Mouse (Mus musculus): ENCODE results near the gene Slc22a17. TPM values are rescaled to one million over a fixed set of nuclear protein-coding genes. Genes with fewer than 3 reads are reported as not detected.
A peak's percentile ranks its signal among the peaks of the same experiment; 100 is the strongest.

The Slc22a17 gene
- polyA plus RNA-seq, 1 experiment, result 0.27 TPM

DNA sequence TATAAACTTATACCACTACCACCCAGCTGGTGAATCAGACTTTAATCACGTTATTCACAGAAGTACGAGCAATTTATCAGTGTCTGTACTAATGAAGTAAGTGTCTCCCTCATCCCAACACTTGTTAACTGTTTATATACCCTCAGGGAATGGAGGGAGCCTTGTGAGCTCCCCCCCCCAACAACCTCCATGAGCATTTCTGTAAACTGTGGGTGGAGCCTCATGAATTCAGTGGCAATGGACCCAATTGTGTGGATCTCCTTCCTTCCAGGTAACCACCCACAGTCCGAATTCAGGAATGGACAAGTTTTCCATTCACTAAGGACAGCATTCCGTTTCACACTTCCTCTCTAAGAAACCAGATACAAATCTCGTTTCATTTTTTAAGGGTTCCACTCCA lies 47.3 kb downstream of the Slc22a17 start:
- Histone ChIP-seq H3K79me3 (ENCODE audit: low read depth) (no peaks in the 10 kb centered on the region), H3K27me3 (ENCODE audit: control insufficient read depth, insufficient read depth, insufficient read length) (peaks cover 3% of the 10 kb centered on the region), H3K79me2 (ENCODE audit: control insufficient read depth, insufficient read depth) (no peaks in the 10 kb centered on the region), H3ac (ENCODE audit: control insufficient read depth, insufficient read length, low read depth) (no peak overlapping the region), H3K36me3 (ENCODE audit: control insufficient read depth, insufficient read depth) (no peaks in the 10 kb centered on the region), H3K4me3 (ENCODE audit: insufficient read depth, poor library complexity, severe bottlenecking) (no peak overlapping the region)
- TF ChIP-seq MYOG (IDR thresholded peaks at IDR 0.05; ENCODE audit: control insufficient read depth, extremely low read depth, insufficient read length) (no peak), MAX (IDR thresholded peaks at IDR 0.05) (no peak), FOSL1 (IDR thresholded peaks at IDR 0.05; ENCODE audit: insufficient read depth, low read length, poor library complexity, severe bottlenecking) (no peak), CEBPB (IDR thresholded peaks at IDR 0.05; ENCODE audit: low read depth) (no peak), USF1 (IDR thresholded peaks at IDR 0.05; ENCODE audit: low read depth) (no peak), CTCF (IDR thresholded peaks at IDR 0.05; ENCODE audit: control insufficient read depth, insufficient read depth, insufficient read length) (no peak), MYOD1 (IDR thresholded peaks at IDR 0.05; ENCODE audit: control insufficient read depth, insufficient read length, low read depth) (no peak)

DNA sequence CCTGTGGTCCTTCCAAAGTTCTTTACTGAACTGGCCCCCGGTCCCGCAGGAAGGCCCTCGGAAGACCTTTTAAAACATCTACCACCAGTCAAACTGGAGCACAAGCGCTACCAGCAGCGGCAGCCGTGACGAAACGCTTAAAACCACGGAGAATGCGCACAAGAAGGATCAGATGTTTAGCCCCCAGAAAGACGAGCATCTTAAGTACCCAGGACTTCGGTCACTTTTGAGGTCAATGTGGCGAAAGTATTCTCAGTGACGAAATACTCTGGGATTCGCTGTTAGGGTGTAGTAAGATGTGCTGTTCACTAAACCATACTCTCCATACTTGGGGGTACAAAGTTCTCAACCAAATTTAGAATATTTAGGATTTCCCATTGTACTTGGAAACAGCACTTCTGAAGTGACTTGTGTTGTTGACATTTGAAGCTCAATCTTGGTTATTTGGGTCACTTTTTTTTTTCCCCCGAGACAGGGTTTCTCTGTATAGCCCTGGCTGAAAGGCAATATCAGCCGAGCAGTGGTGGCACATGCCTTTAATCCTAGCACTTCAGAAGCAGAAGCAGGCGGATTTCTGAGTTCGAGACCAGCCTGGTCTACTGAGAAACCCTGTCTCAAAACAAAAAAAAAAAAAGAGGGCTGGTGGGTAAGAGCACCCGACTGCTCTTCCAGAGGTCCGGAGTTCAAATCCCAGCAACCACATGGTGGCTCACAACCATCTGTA lies 48.5 kb downstream of the Slc22a17 start:
- peak overlapping the region; percentile 71 for H3K4me3 ChIP-seq (ENCODE audit: insufficient read depth, poor library complexity, severe bottlenecking)
- H3K79me3 ChIP-seq (ENCODE audit: low read depth), result no peaks in the 10 kb centered on the region
- no peaks in the 10 kb centered on the region for H3K79me2 ChIP-seq (ENCODE audit: control insufficient read depth, insufficient read depth)
- peak overlapping the region; percentile 78 for H3ac ChIP-seq (ENCODE audit: control insufficient read depth, insufficient read length, low read depth)
- no peaks in the 10 kb centered on the region for H3K36me3 ChIP-seq (ENCODE audit: control insufficient read depth, insufficient read depth)
- TF ChIP-seq MYOG (IDR thresholded peaks at IDR 0.05; ENCODE audit: control insufficient read depth, extremely low read depth, insufficient read length) (no peak), CTCF (IDR thresholded peaks at IDR 0.05; ENCODE audit: control insufficient read depth, insufficient read depth, insufficient read length) (no peak)
- H3K27me3 ChIP-seq (ENCODE audit: control insufficient read depth, insufficient read depth, insufficient read length), result peaks cover 3% of the 10 kb centered on the region

DNA sequence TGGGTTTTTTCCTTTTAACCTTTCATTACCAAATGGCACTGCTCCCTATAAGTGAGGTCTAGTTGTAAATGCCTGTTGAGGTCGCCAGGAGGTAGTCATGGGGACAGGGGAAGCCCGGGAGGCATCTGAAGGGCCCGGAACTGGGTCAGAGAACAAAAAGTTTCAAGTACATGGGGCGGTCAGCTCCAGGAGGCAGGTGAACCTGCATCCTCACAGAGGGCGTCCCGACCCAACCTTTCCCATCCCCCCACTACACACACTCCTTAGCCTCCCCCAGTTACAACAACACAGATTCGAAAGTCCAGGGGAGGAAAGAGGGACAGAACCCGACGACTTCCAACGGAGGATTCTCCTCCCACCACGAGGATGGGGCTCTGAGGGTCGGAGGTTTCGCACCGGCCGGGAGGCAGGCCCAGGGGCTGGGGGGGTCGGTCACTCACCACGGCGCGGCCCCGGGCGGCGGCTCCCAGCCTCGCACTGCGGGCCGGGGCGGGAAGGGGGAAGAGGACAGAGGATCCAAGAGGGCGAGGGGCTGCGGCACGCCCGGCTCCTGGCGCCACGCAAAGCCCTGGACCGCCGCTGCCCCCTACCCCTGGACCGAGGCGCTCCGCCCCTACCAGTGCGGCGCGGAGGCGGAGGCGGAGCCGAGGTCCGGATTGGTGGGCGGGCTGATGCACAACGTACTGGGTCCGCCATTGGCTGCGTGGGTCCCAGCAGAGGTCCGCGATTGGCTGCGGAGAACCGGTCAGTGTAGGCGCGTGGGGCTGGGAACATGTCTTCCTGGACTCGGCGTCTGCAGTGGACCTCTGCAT lies 49.2 kb downstream of the Slc22a17 start:
- Histone ChIP-seq H3K79me2 (ENCODE audit: control insufficient read depth, insufficient read depth) (no peaks in the 10 kb centered on the region), H3ac (ENCODE audit: control insufficient read depth, insufficient read length, low read depth) (peak overlapping the region; percentile 82), H3K4me3 (ENCODE audit: insufficient read depth, poor library complexity, severe bottlenecking) (peak overlapping the region; percentile 71), H3K36me3 (ENCODE audit: control insufficient read depth, insufficient read depth) (no peaks in the 10 kb centered on the region), H3K27me3 (ENCODE audit: control insufficient read depth, insufficient read depth, insufficient read length) (peaks cover 2% of the 10 kb centered on the region), H3K79me3 (ENCODE audit: low read depth) (no peaks in the 10 kb centered on the region)
- TF ChIP-seq MYOD1 (IDR thresholded peaks at IDR 0.05; ENCODE audit: control insufficient read depth, insufficient read length, low read depth), result no peak
- peak; percentile 43 for TF ChIP-seq MAX (IDR thresholded peaks at IDR 0.05)

DNA sequence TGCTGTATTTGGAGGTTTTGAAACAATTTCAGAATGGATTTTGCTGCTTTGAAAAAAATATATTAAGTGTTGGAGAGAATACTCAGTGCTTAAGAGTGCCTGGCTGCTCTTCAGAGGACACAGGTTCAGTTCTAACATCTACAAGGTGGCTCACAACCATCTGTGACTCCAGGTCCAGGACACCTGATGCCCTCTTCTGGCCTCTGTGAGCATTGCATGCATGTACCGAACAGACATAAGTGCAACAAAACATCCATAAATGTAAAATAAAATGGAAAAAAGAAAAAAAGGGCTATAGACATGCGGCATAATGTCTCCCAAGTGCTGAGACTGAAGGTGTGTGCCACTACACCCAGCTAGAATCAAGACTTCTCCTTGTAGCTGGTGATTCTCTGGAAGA lies 52.4 kb downstream of the Slc22a17 start:
- H3K4me3 ChIP-seq (ENCODE audit: insufficient read depth, poor library complexity, severe bottlenecking), result no peak overlapping the region

DNA sequence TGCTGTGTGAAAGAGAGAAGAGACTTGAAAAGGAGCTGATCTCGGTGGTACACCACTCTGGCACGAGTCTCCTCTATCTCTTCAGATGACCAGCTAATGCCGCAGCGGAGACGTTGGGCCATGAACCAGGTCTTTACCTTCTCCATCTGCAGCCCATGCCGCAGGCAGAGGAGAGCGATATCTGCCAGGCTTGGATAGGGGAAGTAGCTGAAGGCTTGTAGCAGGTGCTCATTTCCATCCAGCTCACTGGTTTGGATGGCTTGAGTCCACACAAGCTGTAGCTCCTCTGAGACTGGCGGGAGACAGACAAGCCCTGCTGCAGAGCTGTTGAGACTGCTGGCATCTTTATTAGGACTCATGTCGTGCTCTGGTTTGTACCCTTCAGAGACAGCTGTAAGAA lies 55.0 kb downstream of the Slc22a17 start:
- Histone ChIP-seq H3K79me2 (ENCODE audit: control insufficient read depth, insufficient read depth) (no peaks in the 10 kb centered on the region), H3K36me3 (ENCODE audit: control insufficient read depth, insufficient read depth) (no peaks in the 10 kb centered on the region), H3K4me3 (ENCODE audit: insufficient read depth, poor library complexity, severe bottlenecking) (no peak overlapping the region), H3K79me3 (ENCODE audit: low read depth) (no peaks in the 10 kb centered on the region), H3K27me3 (ENCODE audit: control insufficient read depth, insufficient read depth, insufficient read length) (no peaks in the 10 kb centered on the region), H3ac (ENCODE audit: control insufficient read depth, insufficient read length, low read depth) (no peak overlapping the region)
- TF ChIP-seq MYOD1 (IDR thresholded peaks at IDR 0.05; ENCODE audit: control insufficient read depth, insufficient read length, low read depth) (no peak), FOSL1 (IDR thresholded peaks at IDR 0.05; ENCODE audit: insufficient read depth, low read length, poor library complexity, severe bottlenecking) (no peak), MAX (IDR thresholded peaks at IDR 0.05) (no peak), CEBPB (IDR thresholded peaks at IDR 0.05; ENCODE audit: low read depth) (no peak), MYOG (IDR thresholded peaks at IDR 0.05; ENCODE audit: control insufficient read depth, extremely low read depth, insufficient read length) (no peak), CTCF (IDR thresholded peaks at IDR 0.05; ENCODE audit: control insufficient read depth, insufficient read depth, insufficient read length) (no peak), USF1 (IDR thresholded peaks at IDR 0.05; ENCODE audit: low read depth) (no peak)

More for the DNA sequence above, 52.4 kb downstream of the Slc22a17 start:
- no peak overlapping the region for H3ac ChIP-seq (ENCODE audit: control insufficient read depth, insufficient read length, low read depth)
- H3K79me2 ChIP-seq (ENCODE audit: control insufficient read depth, insufficient read depth), result no peaks in the 10 kb centered on the region
- no peaks in the 10 kb centered on the region for H3K36me3 ChIP-seq (ENCODE audit: control insufficient read depth, insufficient read depth)
- H3K79me3 ChIP-seq (ENCODE audit: low read depth), result no peaks in the 10 kb centered on the region
- TF ChIP-seq CEBPB (IDR thresholded peaks at IDR 0.05; ENCODE audit: low read depth), result no peak
- no peak for TF ChIP-seq MAX (IDR thresholded peaks at IDR 0.05)
- TF ChIP-seq MYOD1 (IDR thresholded peaks at IDR 0.05; ENCODE audit: control insufficient read depth, insufficient read length, low read depth), result no peak
- no peak for TF ChIP-seq USF1 (IDR thresholded peaks at IDR 0.05; ENCODE audit: low read depth)
- no peak for TF ChIP-seq MYOG (IDR thresholded peaks at IDR 0.05; ENCODE audit: control insufficient read depth, extremely low read depth, insufficient read length)
- TF ChIP-seq CTCF (IDR thresholded peaks at IDR 0.05; ENCODE audit: control insufficient read depth, insufficient read depth, insufficient read length), result no peak
- TF ChIP-seq FOSL1 (IDR thresholded peaks at IDR 0.05; ENCODE audit: insufficient read depth, low read length, poor library complexity, severe bottlenecking), result no peak
- no peaks in the 10 kb centered on the region for H3K27me3 ChIP-seq (ENCODE audit: control insufficient read depth, insufficient read depth, insufficient read length)
